Mouse (Mus musculus): Measurements from ENCODE around the gene Nbr1. TPM values are rescaled to one million over a fixed set of nuclear protein-coding genes. Genes with fewer than 3 reads are reported as not detected.

Gene Nbr1
- polyA plus RNA-seq, 1 experiment: 33.0 TPM

- H3ac ChIP-seq (ENCODE audit: control insufficient read depth, insufficient read length): no peak overlapping the region
- no peaks in the 10 kb centered on the region for H3K27me3 ChIP-seq (ENCODE audit: control insufficient read depth, insufficient read depth, insufficient read length)
- peaks cover 60% of the 10 kb centered on the region for H3K36me3 ChIP-seq (ENCODE audit: control insufficient read depth, insufficient read depth)
- no peak overlapping the region for H3K4me3 ChIP-seq
- TF ChIP-seq POLR2A (IDR thresholded peaks at IDR 0.05; ENCODE audit: insufficient read length, low read depth): no peak
- no peak for TF ChIP-seq MYOD1 (IDR thresholded peaks at IDR 0.05; ENCODE audit: control insufficient read depth in 1 of 3, insufficient read length in 2 of 3, low read depth in 2 of 3)
- no peak for TF ChIP-seq MAX (IDR thresholded peaks at IDR 0.05; ENCODE audit: low read depth)
- no peak for TF ChIP-seq CEBPB (IDR thresholded peaks at IDR 0.05; ENCODE audit: insufficient read depth, poor library complexity, severe bottlenecking)
- no peak for TF ChIP-seq SRF (IDR thresholded peaks at IDR 0.05; ENCODE audit: control insufficient read depth, insufficient read length, low read depth)
- no peak for TF ChIP-seq TCF3 (IDR thresholded peaks at IDR 0.05; ENCODE audit: insufficient read length, low read depth)
- TF ChIP-seq TCF12 (IDR thresholded peaks at IDR 0.05; ENCODE audit: insufficient read depth, poor library complexity, severe bottlenecking): no peak
- TF ChIP-seq POLR2AphosphoS2 (IDR thresholded peaks at IDR 0.05; ENCODE audit: insufficient read length, low read depth): no peak
- TF ChIP-seq REST (IDR thresholded peaks at IDR 0.05; ENCODE audit: insufficient read depth, insufficient read length): no peak
- no peak for TF ChIP-seq USF1 (IDR thresholded peaks at IDR 0.05; ENCODE audit: low read depth)
- no peak for TF ChIP-seq MYOG (IDR thresholded peaks at IDR 0.05; ENCODE audit: control insufficient read depth in 1 of 3, insufficient read depth in 1 of 3, insufficient read length in 2 of 3, low read depth in 2 of 3)
- H3K4me2 ChIP-seq (ENCODE audit: low read depth): no peak overlapping the region
- no peaks in the 10 kb centered on the region for H3K79me2 ChIP-seq (ENCODE audit: control insufficient read depth, insufficient read depth)
These were observed 10.4 kb downstream of the Nbr1 start for GRCm38 (mm10) chr11:101562391-101562790.

GRCm38 (mm10) chr11:101568421-101568820, 16.5 kb downstream of the Nbr1 start:
- Histone ChIP-seq H3ac (ENCODE audit: control insufficient read depth, insufficient read length) (no peak overlapping the region), H3K36me3 (ENCODE audit: control insufficient read depth, insufficient read depth) (peaks cover 82% of the 10 kb centered on the region), H3K4me2 (ENCODE audit: low read depth) (no peak overlapping the region), H3K4me3 (no peak overlapping the region), H3K79me2 (ENCODE audit: control insufficient read depth, insufficient read depth) (no peaks in the 10 kb centered on the region), H3K27me3 (ENCODE audit: control insufficient read depth, insufficient read depth, insufficient read length) (no peaks in the 10 kb centered on the region)
- TF ChIP-seq TCF12 (IDR thresholded peaks at IDR 0.05; ENCODE audit: insufficient read depth, poor library complexity, severe bottlenecking) (no peak), USF1 (IDR thresholded peaks at IDR 0.05; ENCODE audit: low read depth) (no peak), MYOG (IDR thresholded peaks at IDR 0.05; ENCODE audit: control insufficient read depth in 1 of 3, insufficient read depth in 1 of 3, insufficient read length in 2 of 3, low read depth in 2 of 3) (no peak)

GRCm38 (mm10) chr11:101576116-101576515, 24.2 kb downstream of the Nbr1 start:
- Histone ChIP-seq H3K36me3 (ENCODE audit: control insufficient read depth, insufficient read depth) (peaks cover 77% of the 10 kb centered on the region), H3K4me3 (no peak overlapping the region), H3K4me2 (ENCODE audit: low read depth) (no peak overlapping the region), H3K79me2 (ENCODE audit: control insufficient read depth, insufficient read depth) (no peaks in the 10 kb centered on the region), H3ac (ENCODE audit: control insufficient read depth, insufficient read length) (no peak overlapping the region), H3K27me3 (ENCODE audit: control insufficient read depth, insufficient read depth, insufficient read length) (no peaks in the 10 kb centered on the region)
- no peak for TF ChIP-seq POLR2A (IDR thresholded peaks at IDR 0.05; ENCODE audit: insufficient read length, low read depth)
- no peak for TF ChIP-seq POLR2AphosphoS2 (IDR thresholded peaks at IDR 0.05; ENCODE audit: insufficient read length, low read depth)
- no peak for TF ChIP-seq MYOG (IDR thresholded peaks at IDR 0.05; ENCODE audit: control insufficient read depth in 1 of 3, insufficient read depth in 1 of 3, insufficient read length in 2 of 3, low read depth in 2 of 3)
- TF ChIP-seq TCF12 (IDR thresholded peaks at IDR 0.05; ENCODE audit: insufficient read depth, poor library complexity, severe bottlenecking): no peak
- no peak for TF ChIP-seq USF1 (IDR thresholded peaks at IDR 0.05; ENCODE audit: low read depth)
- TF ChIP-seq MAX (IDR thresholded peaks at IDR 0.05; ENCODE audit: low read depth): no peak

GRCm38 (mm10) chr11:101581081-101581764, 29.3 kb downstream of the Nbr1 start:
- TF ChIP-seq POLR2A (IDR thresholded peaks at IDR 0.05; ENCODE audit: insufficient read length, low read depth): no peak
- no peak for TF ChIP-seq E2F4 (IDR thresholded peaks at IDR 0.05; ENCODE audit: insufficient read depth)
- no peak for TF ChIP-seq MYOG (IDR thresholded peaks at IDR 0.05; ENCODE audit: control insufficient read depth in 1 of 3, insufficient read depth in 1 of 3, insufficient read length in 2 of 3, low read depth in 2 of 3)
- TF ChIP-seq MYOD1 (IDR thresholded peaks at IDR 0.05; ENCODE audit: control insufficient read depth in 1 of 3, insufficient read length in 2 of 3, low read depth in 2 of 3): no peak
- no peak for TF ChIP-seq REST (IDR thresholded peaks at IDR 0.05; ENCODE audit: insufficient read depth, insufficient read length)
- no peak for TF ChIP-seq MAX (IDR thresholded peaks at IDR 0.05; ENCODE audit: low read depth)
- TF ChIP-seq TCF12 (IDR thresholded peaks at IDR 0.05; ENCODE audit: insufficient read depth, poor library complexity, severe bottlenecking): no peak
- no peak for TF ChIP-seq TCF3 (IDR thresholded peaks at IDR 0.05; ENCODE audit: insufficient read length, low read depth)
- TF ChIP-seq SRF (IDR thresholded peaks at IDR 0.05; ENCODE audit: control insufficient read depth, insufficient read length, low read depth): no peak
- TF ChIP-seq POLR2AphosphoS2 (IDR thresholded peaks at IDR 0.05; ENCODE audit: insufficient read length, low read depth): no peak
- TF ChIP-seq USF1 (IDR thresholded peaks at IDR 0.05; ENCODE audit: low read depth): no peak
- TF ChIP-seq CEBPB (IDR thresholded peaks at IDR 0.05; ENCODE audit: insufficient read depth, poor library complexity, severe bottlenecking): no peak
- no peak overlapping the region for H3ac ChIP-seq (ENCODE audit: control insufficient read depth, insufficient read length)
- no peak overlapping the region for H3K4me2 ChIP-seq (ENCODE audit: low read depth)
- H3K27me3 ChIP-seq (ENCODE audit: control insufficient read depth, insufficient read depth, insufficient read length): no peaks in the 10 kb centered on the region
- no peak overlapping the region for H3K4me3 ChIP-seq
- H3K79me2 ChIP-seq (ENCODE audit: control insufficient read depth, insufficient read depth): no peaks in the 10 kb centered on the region
- peaks cover 28% of the 10 kb centered on the region for H3K36me3 ChIP-seq (ENCODE audit: control insufficient read depth, insufficient read depth)
